ENCODE assay signal across 27 mouse cellular contexts in genomic region chr3:97930787-97931158, GRCm38 (mm10). TPM values are rescaled to one million over a fixed set of nuclear protein-coding genes. Genes with fewer than 3 reads are reported as not detected.
DNase-seq lines count a peak whose midpoint lies in the region; ATAC-seq and TF ChIP-seq lines count a peak whose summit lies in the region.
"Had no signal": no experiment of that assay in that cellular context is flagged by ENCODE, and none has a peak within 500 bp of the region (broad histone marks: within the 10 kb centered on the region; RNA-seq: fewer than 3 reads in every experiment).

No protein-coding gene starts in this region.

- H3K27ac ChIP-seq in forebrain, embryonic 10.5 days, result peak overlapping the region; percentile 44; the same call in 1 of the 2 replicates
- H3K27ac ChIP-seq in forebrain, embryonic 14.5 days (ENCODE audit: low read depth, low read length), result no peak overlapping the region
- no peak overlapping the region for H3K27ac ChIP-seq in liver, embryonic 12.5 days
- H3K27ac ChIP-seq in MEL (ENCODE audit: control insufficient read depth, low read depth, low read length), result peak overlapping the region; percentile 69
- H3K27ac ChIP-seq in embryonic facial prominence, embryonic 14.5 days (replicated peaks; ENCODE audit: low read depth, low read length), result no peak overlapping the region
- H3K27ac ChIP-seq in cerebellum, adult 2 months (ENCODE audit: insufficient read depth, low read length), result no peak overlapping the region
- H3K27ac ChIP-seq: forebrain, embryonic 12.5 days; hindbrain, embryonic 13.5 days; limb, embryonic 12.5 days; midbrain, embryonic 12.5 days; neural tube, embryonic 13.5 days; stomach, embryonic 15.5 days had no signal

- TF ChIP-seq POLR2A in MEL (IDR thresholded peaks at IDR 0.05; ENCODE audit: control insufficient read depth in 1 of 2, insufficient read depth in 1 of 2, low read depth in 1 of 2, low read length in 2 of 2, poor library complexity in 1 of 2), result no peak
- TF ChIP-seq POLR2A in cerebellum, adult 2 months (IDR thresholded peaks at IDR 0.05; ENCODE audit: borderline replicate concordance, insufficient read depth, low read length), result no peak

- no peak for TF ChIP-seq RAD21 in MEL (IDR thresholded peaks at IDR 0.05; ENCODE audit: low read depth, low read length)

- H3K4me3 ChIP-seq in forebrain, embryonic 10.5 days, result no peak overlapping the region
- no peak overlapping the region for H3K4me3 ChIP-seq in forebrain, embryonic 14.5 days (ENCODE audit: low read depth, low read length)
- H3K4me3 ChIP-seq in liver, embryonic 12.5 days, result no peak overlapping the region
- peak overlapping the region; percentile 60 to 72 for H3K4me3 ChIP-seq in MEL (ENCODE audit: control insufficient read depth in 1 of 2, insufficient read depth in 1 of 2, low read depth in 2 of 2, low read length in 2 of 2)
- no peak overlapping the region for H3K4me3 ChIP-seq in embryonic facial prominence, embryonic 14.5 days (ENCODE audit: low read depth, low read length)
- no peak overlapping the region for H3K4me3 ChIP-seq in cerebellum, adult 2 months (replicated peaks; ENCODE audit: insufficient read depth, low read depth, low read length)
- H3K4me3 ChIP-seq: erythroblast, embryonic 14.5 days; forebrain, embryonic 12.5 days; hindbrain, embryonic 13.5 days; limb, embryonic 12.5 days; midbrain, embryonic 12.5 days; myocyte; neural tube, embryonic 13.5 days; stomach, embryonic 15.5 days had no signal

- H3K4me2 ChIP-seq in forebrain, embryonic 14.5 days (ENCODE audit: low read length), result no peak overlapping the region
- H3K4me2 ChIP-seq in liver, embryonic 12.5 days, result 0 out of 2 replicates have a peak overlapping the region, but pooled peaks have one; percentile 4
- peak overlapping the region; percentile 30; the same call in 1 of the 2 replicates for H3K4me2 ChIP-seq in embryonic facial prominence, embryonic 14.5 days (ENCODE audit: low read depth, low read length)
- H3K4me2 ChIP-seq: forebrain, embryonic 12.5 days; heart, embryonic 11.5 days; hindbrain, embryonic 13.5 days; limb, embryonic 12.5 days; midbrain, embryonic 12.5 days; neural tube, embryonic 13.5 days; stomach, embryonic 15.5 days had no signal

- H3K9ac ChIP-seq in forebrain, embryonic 14.5 days (ENCODE audit: low read length), result no peak overlapping the region
- H3K9ac ChIP-seq in liver, embryonic 12.5 days, result no peak overlapping the region
- H3K9ac ChIP-seq in MEL (ENCODE audit: control insufficient read depth, low read depth, low read length, poor library complexity, severe bottlenecking), result peak overlapping the region; percentile 76
- H3K9ac ChIP-seq in embryonic facial prominence, embryonic 14.5 days (ENCODE audit: low read depth, low read length), result 0 out of 2 replicates have a peak overlapping the region, but pooled peaks have one; percentile 2
- H3K9ac ChIP-seq: forebrain, embryonic 12.5 days; hindbrain, embryonic 13.5 days; limb, embryonic 12.5 days; midbrain, embryonic 12.5 days; stomach, embryonic 15.5 days had no signal

- TF ChIP-seq CTCF in MEL (IDR thresholded peaks at IDR 0.05 in 2 of 3, conservative IDR thresholded peaks at IDR 0.05 in 1 of 3; ENCODE audit: control insufficient read depth in 1 of 3, insufficient read depth in 1 of 3, low read depth in 2 of 3, low read length in 3 of 3, poor library complexity in 1 of 3, severe bottlenecking in 1 of 3), result no peak
- no peak for TF ChIP-seq CTCF in cerebellum, adult 2 months (IDR thresholded peaks at IDR 0.05; ENCODE audit: borderline replicate concordance, insufficient read depth, low read depth, low read length)

- no peak for TF ChIP-seq EP300 in MEL (IDR thresholded peaks at IDR 0.05; ENCODE audit: low read depth in 1 of 2, low read length in 2 of 2)

- no peak for ATAC-seq in forebrain, embryonic 14.5 days
- no peak for ATAC-seq in liver, embryonic 12.5 days
- no peak for ATAC-seq in embryonic facial prominence, embryonic 14.5 days (ENCODE audit: low read depth)
- ATAC-seq: intestine, embryonic 16.5 days; Patski had no signal

- H3K9me3 ChIP-seq in forebrain, embryonic 10.5 days, result no peaks in the 10 kb centered on the region
- no peaks in the 10 kb centered on the region for H3K9me3 ChIP-seq in forebrain, embryonic 14.5 days (replicated peaks; ENCODE audit: control insufficient read depth, low read length)
- no peaks in the 10 kb centered on the region for H3K9me3 ChIP-seq in liver, embryonic 12.5 days (replicated peaks)
- H3K9me3 ChIP-seq in MEL (replicated peaks; ENCODE audit: insufficient read depth, low read length), result no peaks in the 10 kb centered on the region
- no peaks in the 10 kb centered on the region for H3K9me3 ChIP-seq in embryonic facial prominence, embryonic 14.5 days (ENCODE audit: control insufficient read depth, low read length)
- H3K9me3 ChIP-seq: forebrain, embryonic 12.5 days; hindbrain, embryonic 13.5 days; limb, embryonic 12.5 days; midbrain, embryonic 12.5 days; neural tube, embryonic 13.5 days; stomach, embryonic 15.5 days had no signal

- no peak for DNase-seq in forebrain, embryonic 10.5 days (ENCODE audit: extremely low spot score, low spot score)
- no peak for DNase-seq in forebrain, embryonic 14.5 days (ENCODE audit: low spot score)
- DNase-seq in liver, result no peak
- peak; percentile 35 for DNase-seq in MEL (ENCODE audit: low read depth, low spot score)
- DNase-seq in embryonic facial prominence, embryonic 14.5 days (ENCODE audit: low spot score), result no peak
- no peak for DNase-seq in cerebellum, adult 9-11 months
- DNase-seq in cerebellum, adult 2 months, result no peak
- DNase-seq: adrenal gland, postnatal 10 days; cerebellum, adult 11 months; gastrocnemius, postnatal 25 days; kidney, adult 8-10 months; kidney, postnatal 10 days; retina, postnatal 1 day; thymus, postnatal 14 days had no signal

- 82% methylated on average over 8 of the region's 8 CpGs for WGBS in forebrain, embryonic 10.5 days
- 64% methylated on average over 8 of the region's 8 CpGs for WGBS in forebrain, embryonic 14.5 days
- 72% methylated on average over 8 of the region's 8 CpGs for WGBS in liver, embryonic 12.5 days (ENCODE audit: insufficient replicate concordance)
- WGBS in embryonic facial prominence, embryonic 14.5 days, result 75% methylated on average over 8 of the region's 8 CpGs
- WGBS in cerebellum, adult 2 months, result 92% methylated on average over 8 of the region's 8 CpGs

- H3K4me1 ChIP-seq in forebrain, embryonic 10.5 days, result peaks cover 45% of the 10 kb centered on the region
- 0 out of 2 replicates have a peak, but pooled peaks cover 6% of the 10 kb centered on the region for H3K4me1 ChIP-seq in forebrain, embryonic 14.5 days (ENCODE audit: control insufficient read depth, insufficient read depth, low read length)
- peaks cover 73% of the 10 kb centered on the region for H3K4me1 ChIP-seq in liver, embryonic 12.5 days
- peaks cover 23 to 47% of the 10 kb centered on the region in 2 experiments for H3K4me1 ChIP-seq in MEL (ENCODE audit: control insufficient read depth in 1 of 2, insufficient read depth in 2 of 2, low read length in 2 of 2)
- peaks cover 33% of the 10 kb centered on the region for H3K4me1 ChIP-seq in embryonic facial prominence, embryonic 14.5 days (ENCODE audit: control insufficient read depth, insufficient read depth, low read length)
- peaks cover 3% of the 10 kb centered on the region; the same call in 1 of the 2 replicates for H3K4me1 ChIP-seq in cerebellum, adult 2 months (ENCODE audit: control insufficient read depth, insufficient read depth, low read length)

- peaks cover 25% of the 10 kb centered on the region for H3K27me3 ChIP-seq in forebrain, embryonic 10.5 days (ENCODE audit: poor library complexity, severe bottlenecking)
- H3K27me3 ChIP-seq in forebrain, embryonic 14.5 days (replicated peaks; ENCODE audit: control insufficient read depth, insufficient read depth, low read length), result no peaks in the 10 kb centered on the region
- no peaks in the 10 kb centered on the region; the same call in 1 of the 2 replicates for H3K27me3 ChIP-seq in liver, embryonic 12.5 days (replicated peaks)
- no peaks in the 10 kb centered on the region for H3K27me3 ChIP-seq in MEL (ENCODE audit: control insufficient read depth in 1 of 2, insufficient read depth in 2 of 2, low read length in 2 of 2)
- H3K27me3 ChIP-seq in embryonic facial prominence, embryonic 14.5 days (replicated peaks; ENCODE audit: control insufficient read depth, insufficient read depth, low read length), result no peaks in the 10 kb centered on the region
- H3K27me3 ChIP-seq in cerebellum, adult 2 months (ENCODE audit: control insufficient read depth, insufficient read depth, low read length), result no peaks in the 10 kb centered on the region
- H3K27me3 ChIP-seq: CH12.LX; neural tube, embryonic 13.5 days; Patski; stomach, embryonic 15.5 days had no signal

- no peaks in the 10 kb centered on the region for H3K36me3 ChIP-seq in forebrain, embryonic 10.5 days (replicated peaks)
- H3K36me3 ChIP-seq in forebrain, embryonic 14.5 days (ENCODE audit: control insufficient read depth, insufficient read depth, low read length), result no peaks in the 10 kb centered on the region
- H3K36me3 ChIP-seq in liver, embryonic 12.5 days, result no peaks in the 10 kb centered on the region
- H3K36me3 ChIP-seq in MEL (ENCODE audit: control insufficient read depth in 1 of 2, insufficient read depth in 2 of 2, low read length in 2 of 2), result peaks cover 0 to 33% of the 10 kb centered on the region in 2 experiments; a peak in 2 of 4 replicates
- no peaks in the 10 kb centered on the region for H3K36me3 ChIP-seq in embryonic facial prominence, embryonic 14.5 days (ENCODE audit: control insufficient read depth, insufficient read depth, low read length)
- H3K36me3 ChIP-seq: forebrain, embryonic 12.5 days; hindbrain, embryonic 13.5 days; limb, embryonic 12.5 days; midbrain, embryonic 12.5 days; neural tube, embryonic 13.5 days; stomach, embryonic 15.5 days had no signal

- no peaks in the 10 kb centered on the region; the same call in 1 of the 2 replicates for H3K79me2 ChIP-seq in MEL (ENCODE audit: control insufficient read depth, insufficient read depth, low read length, poor library complexity)

RNA-seq across cellular contexts. Expression of gene Sec22b, which starts 29.8 kb away (rescaled TPM):
- polyA plus RNA-seq in forebrain, embryonic 10.5 days (2016; fragmentation: Nextera tagmentation; extraction: Ambion mirVana), result 114 TPM in 2 replicates
- polyA plus RNA-seq in forebrain, embryonic 14.5 days (2014; fragmentation: Nextera tagmentation; extraction: Ambion mirVana), result 124 and 130 TPM in 2 replicates
- 67.1 and 69.2 TPM in 2 replicates for polyA plus RNA-seq in liver, embryonic 12.5 days (2016; fragmentation: Nextera tagmentation; extraction: Ambion mirVana)
- 35.3 and 36.8 TPM in 2 replicates for total RNA-seq in MEL (2012; rRNA removed)
- polyA plus RNA-seq in MEL (2012; ENCODE audit: insufficient read depth in 1 of 2, insufficient read length in 2 of 2, low read depth in 1 of 2, low replicate concordance in 2 of 2, missing spikeins in 1 of 2), result 10 to 100 TPM in 1 of 2 experiments, not detected in 1; 43.3 TPM
- polyA plus RNA-seq in embryonic facial prominence, embryonic 14.5 days (2014; fragmentation: Nextera tagmentation; extraction: Ambion mirVana), result 187 and 194 TPM in 2 replicates
- polyA plus RNA-seq in cerebellum, adult 2 months (2012; rRNA removed), result 69.9 and 70.5 TPM in 2 replicates

RNA-seq across cellular contexts. Expression of gene Pde4dip, which starts 42.3 kb away (rescaled TPM):
- polyA plus RNA-seq in forebrain, embryonic 10.5 days (2016; fragmentation: Nextera tagmentation; extraction: Ambion mirVana), result 18.5 and 18.7 TPM in 2 replicates
- 50.6 and 62.8 TPM in 2 replicates for polyA plus RNA-seq in forebrain, embryonic 14.5 days (2014; fragmentation: Nextera tagmentation; extraction: Ambion mirVana)
- polyA plus RNA-seq in liver, embryonic 12.5 days (2016; fragmentation: Nextera tagmentation; extraction: Ambion mirVana), result 8.9 and 9.9 TPM in 2 replicates
- 52.4 and 53.3 TPM in 2 replicates for total RNA-seq in MEL (2012; rRNA removed)
- polyA plus RNA-seq in MEL (2012; ENCODE audit: insufficient read depth in 1 of 2, insufficient read length in 2 of 2, low read depth in 1 of 2, low replicate concordance in 2 of 2, missing spikeins in 1 of 2), result 10 to 100 TPM in 1 of 2 experiments, not detected in 1; 47.6 TPM
- polyA plus RNA-seq in embryonic facial prominence, embryonic 14.5 days (2014; fragmentation: Nextera tagmentation; extraction: Ambion mirVana), result 48.5 and 64.6 TPM in 2 replicates
- polyA plus RNA-seq in cerebellum, adult 2 months (2012; rRNA removed), result 88.6 and 93.9 TPM in 2 replicates

Comparison
In these comparisons a context has a peak if more than half of its experiments do, and no peak if none do; other contexts are left out.
1. H3K27ac ChIP-seq: peak in forebrain, embryonic 10.5 days (single experiment) and MEL (single experiment); none in forebrain, embryonic 14.5 days (single experiment), liver, embryonic 12.5 days (single experiment), embryonic facial prominence, embryonic 14.5 days (single experiment) and cerebellum, adult 2 months (single experiment).
2. H3K4me3 ChIP-seq: peak in MEL (2 of 2); none in forebrain, embryonic 10.5 days (single experiment), forebrain, embryonic 14.5 days (single experiment), liver, embryonic 12.5 days (single experiment), embryonic facial prominence, embryonic 14.5 days (single experiment) and cerebellum, adult 2 months (single experiment).
3. H3K9ac ChIP-seq: peak in MEL (single experiment) and embryonic facial prominence, embryonic 14.5 days (single experiment); none in forebrain, embryonic 14.5 days (single experiment) and liver, embryonic 12.5 days (single experiment).